ENCODE assay signal across 7 mouse cellular contexts in the genomic region with DNA sequence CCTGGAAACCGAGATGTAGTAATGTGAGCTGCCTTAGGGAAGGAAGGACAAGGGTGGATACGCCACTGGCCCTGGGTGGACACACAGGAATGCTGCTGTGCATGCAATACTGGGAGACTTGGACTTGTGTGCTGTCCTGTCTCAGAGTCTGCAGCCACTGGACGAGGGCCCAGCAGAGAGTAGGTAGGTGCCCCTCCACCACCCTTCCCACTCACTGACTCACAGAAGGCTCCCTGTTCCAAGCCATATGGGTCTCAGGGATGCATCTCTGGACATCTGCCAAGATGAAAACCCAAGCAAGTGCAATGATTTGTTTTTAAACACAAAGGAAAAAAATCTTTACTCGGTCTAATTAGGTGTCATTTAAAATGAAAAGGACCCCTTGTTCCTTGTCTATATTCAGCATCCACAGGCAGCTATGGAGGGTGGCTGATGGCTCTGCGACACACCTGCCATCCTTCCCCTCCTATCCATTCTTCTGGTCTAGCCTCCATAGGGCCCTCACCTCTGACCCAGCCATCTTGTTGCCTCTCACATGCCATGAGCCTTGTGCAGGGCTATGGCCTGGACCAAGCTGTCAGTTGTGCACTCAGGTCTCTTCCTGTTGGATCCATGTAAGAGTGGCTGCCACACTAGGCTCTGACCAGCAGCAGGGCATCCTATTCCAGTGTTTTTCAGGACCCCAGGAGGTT. TPM values are rescaled to one million over a fixed set of nuclear protein-coding genes. Genes with fewer than 3 reads are reported as not detected.
DNase-seq lines count a peak whose midpoint lies in the region; ATAC-seq lines count a peak whose summit lies in the region.

No protein-coding gene starts in this region.

- ATAC-seq in erythroid progenitor cell, adult 5-6 weeks (replicated peaks; ENCODE audit: low FRiP score, poor library complexity, severe bottlenecking): no peak

- intact Hi-C loops in left cerebral cortex, postnatal 14 days (cut with DNase I): no loop called here
- intact Hi-C loops in heart, postnatal 10 days (cut with DNase I): no loop called here

- DNase-seq in kidney, postnatal 14 days: peak; percentile 24
- DNase-seq in kidney, adult 9 months: no peak
- DNase-seq in brain, adult 2 months (ENCODE audit: low read depth, low spot score): peak; percentile 96
- peak; percentile 89 for DNase-seq in cerebellum, adult 9-10 months
- peak; percentile 67 to 74 for DNase-seq in left cerebral cortex, postnatal 14 days (ENCODE audit: low spot score in 2 of 2)
- no peak for DNase-seq in heart, postnatal 10 days

RNA-seq across cellular contexts. Expression of a gene that starts 59.2 kb away (rescaled TPM):
- total RNA-seq in left cerebral cortex, postnatal 14 days (2021): 100 to 1,000 TPM; 121 to 129 TPM
- total RNA-seq in erythroid progenitor cell, adult 5-6 weeks (2015; ENCODE audit: low replicate concordance): not detected in 2 replicates
- total RNA-seq in erythroid progenitor cell, adult 5-6 weeks (2017; ENCODE audit: low replicate concordance): not detected in 2 replicates
- total RNA-seq in heart, postnatal 10 days (2021): under 1 TPM; 0.10 to 0.37 TPM

Comparison
In these comparisons a context has a peak if more than half of its experiments do, and no peak if none do; other contexts are left out.
1. DNase-seq: peak in kidney, postnatal 14 days (single experiment), brain, adult 2 months (single experiment), cerebellum, adult 9-10 months (single experiment) and left cerebral cortex, postnatal 14 days (2 of 2); none in kidney, adult 9 months (single experiment) and heart, postnatal 10 days (0 of 2).
2. RNA of a gene that starts 59.2 kb away (total RNA-seq): 121 to 129 TPM in left cerebral cortex, postnatal 14 days; 0.10 to 0.37 TPM in heart, postnatal 10 days and not detected in erythroid progenitor cell, adult 5-6 weeks; every median in the first group is over 10 times any median in the second.